Mouse (Mus musculus): ENCODE measurements at regions not wholly inside any gene's neighbourhood (a gene's known extent, or its start where the extent isn't known, plus 50 kb on each side); places are given as distances from the start of the nearest gene placed in this dataset.

GRCm38 (mm10) chr13:102352073-102352854 is 341.1 kb upstream of the Cd180 start:
- no peak for DNase-seq (ENCODE audit: low read depth, low spot score)

DNA sequence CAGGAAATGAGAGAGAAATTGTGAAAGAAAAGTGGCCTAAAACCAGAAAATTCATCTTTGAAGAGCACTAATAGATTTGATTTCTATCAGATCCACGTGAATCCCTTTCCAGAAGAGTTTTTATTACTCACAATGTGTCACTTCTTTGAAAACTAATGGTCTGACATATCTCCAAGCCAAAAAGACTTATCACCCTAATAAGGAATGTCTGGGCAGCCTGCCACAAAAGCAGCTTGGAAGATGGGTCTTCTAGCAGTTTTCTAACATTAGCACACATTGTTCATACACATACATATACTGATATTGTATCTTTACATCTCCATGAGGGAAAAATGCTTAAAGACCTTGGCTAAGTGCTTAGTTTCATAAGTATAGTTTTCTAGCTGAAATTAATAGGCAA is 337.8 kb upstream of the Cd180 start:
- DNase-seq (ENCODE audit: low read depth, low spot score): peak; percentile 38

GRCm38 (mm10) chr13:102372451-102373082 is 320.8 kb upstream of the Cd180 start:
- DNase-seq (ENCODE audit: low read depth, low spot score): peak; percentile 52

- DNase-seq (ENCODE audit: low read depth, low spot score): no peak
Observed at GRCm38 (mm10) chr13:102380667-102381066, 312.7 kb upstream of the Cd180 start.

- DNase-seq (ENCODE audit: low read depth, low spot score): no peak
Observed at GRCm38 (mm10) chr13:102391911-102392310, 301.4 kb upstream of the Cd180 start.

DNA sequence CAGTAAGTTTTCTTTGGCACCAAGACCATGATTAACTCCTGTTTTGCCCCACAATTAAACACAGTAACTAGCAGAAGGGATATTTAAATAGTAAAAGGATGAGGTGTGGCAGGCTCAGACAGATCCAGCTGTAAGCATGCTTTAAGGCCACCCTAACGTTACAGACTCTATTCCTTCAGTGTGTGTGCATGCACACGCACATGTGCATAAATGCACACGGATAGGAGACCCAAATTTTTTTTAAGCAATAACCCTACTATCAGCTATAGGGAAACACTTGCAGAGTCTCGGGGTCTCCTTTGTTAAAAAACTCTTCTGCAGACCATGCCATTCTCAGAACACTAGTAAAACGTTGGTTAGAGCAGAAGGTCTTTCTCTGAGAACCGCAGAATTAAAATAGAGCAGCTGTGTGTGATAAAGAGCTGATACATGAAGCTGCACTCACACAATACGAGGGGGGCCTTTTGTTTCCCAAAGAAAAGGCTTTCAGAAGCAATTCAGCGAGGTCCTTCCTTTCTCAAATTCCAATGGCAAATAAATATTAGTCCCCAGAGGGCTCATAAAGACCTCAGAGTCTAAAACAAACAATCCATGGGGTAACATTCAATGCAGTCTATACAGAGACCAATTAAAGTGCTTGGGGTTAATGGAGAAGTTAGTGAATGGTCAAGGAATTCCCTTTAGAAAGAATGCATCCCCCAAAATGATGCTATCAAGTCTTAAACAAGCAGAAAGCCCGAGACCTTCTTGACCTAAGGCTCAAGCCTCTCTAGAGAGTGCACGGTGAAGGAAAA is 300.3 kb upstream of the Cd180 start:
- DNase-seq (ENCODE audit: low read depth, low spot score): no peak

- no peak for DNase-seq (ENCODE audit: low read depth, low spot score)
Observed at GRCm38 (mm10) chr13:102393662-102393970, 299.7 kb upstream of the Cd180 start.

GRCm38 (mm10) chr13:102394057-102394456 is 299.3 kb upstream of the Cd180 start:
- DNase-seq (ENCODE audit: low read depth, low spot score): no peak

- no peak for DNase-seq (ENCODE audit: low read depth, low spot score)
Observed at GRCm38 (mm10) chr13:102397411-102397810, 295.9 kb upstream of the Cd180 start.

DNA sequence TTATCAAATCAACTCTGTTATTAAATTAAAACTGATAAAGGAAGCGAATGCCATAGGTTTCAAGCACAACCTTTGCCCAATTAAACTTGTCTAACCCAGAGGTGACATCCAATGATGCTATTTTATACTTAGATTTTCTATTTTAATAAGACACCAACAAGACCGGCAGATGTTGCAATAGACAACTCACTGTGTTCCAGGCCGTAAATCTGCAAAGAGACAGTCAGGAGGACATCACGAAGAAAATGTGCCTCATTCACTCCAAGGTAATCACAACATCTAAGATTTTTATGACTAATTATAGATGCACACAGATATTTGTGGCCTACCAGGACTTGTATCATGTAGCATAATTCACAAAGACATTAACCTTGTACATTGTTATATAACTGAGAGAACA is 281.5 kb upstream of the Cd180 start:
- no peak for DNase-seq (ENCODE audit: low read depth, low spot score)

DNA sequence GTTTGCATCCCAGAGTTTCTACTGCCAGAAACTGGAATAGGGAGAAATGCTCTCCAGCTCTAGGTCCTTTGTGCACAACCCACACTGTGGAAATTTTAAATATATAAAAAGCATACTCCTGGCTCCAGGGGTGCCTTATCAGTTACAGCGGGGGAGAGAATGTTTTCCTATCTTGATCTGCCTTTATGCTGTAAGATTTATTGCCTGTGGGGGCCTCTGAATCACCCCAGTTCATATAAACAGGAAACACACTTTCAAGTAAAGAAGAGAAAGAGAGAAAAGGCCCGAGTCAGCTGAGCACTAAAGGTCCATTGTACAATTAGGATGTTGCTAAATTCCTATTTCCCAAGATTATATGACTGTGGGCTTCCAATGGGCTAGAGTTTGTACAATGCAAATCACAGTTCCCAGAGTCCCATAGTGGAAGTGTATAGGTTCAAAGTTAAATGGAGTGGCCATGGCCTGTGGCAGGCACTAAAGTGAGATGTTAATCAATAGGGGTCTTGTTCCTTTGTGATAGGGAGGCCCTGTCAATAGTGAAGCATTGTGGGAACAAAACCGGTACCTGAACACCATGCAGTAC is 258.9 kb upstream of the Cd180 start:
- DNase-seq (ENCODE audit: low read depth, low spot score): no peak

- DNase-seq (ENCODE audit: low read depth, low spot score): no peak
Observed at GRCm38 (mm10) chr13:102442676-102443075, 250.7 kb upstream of the Cd180 start.

DNA sequence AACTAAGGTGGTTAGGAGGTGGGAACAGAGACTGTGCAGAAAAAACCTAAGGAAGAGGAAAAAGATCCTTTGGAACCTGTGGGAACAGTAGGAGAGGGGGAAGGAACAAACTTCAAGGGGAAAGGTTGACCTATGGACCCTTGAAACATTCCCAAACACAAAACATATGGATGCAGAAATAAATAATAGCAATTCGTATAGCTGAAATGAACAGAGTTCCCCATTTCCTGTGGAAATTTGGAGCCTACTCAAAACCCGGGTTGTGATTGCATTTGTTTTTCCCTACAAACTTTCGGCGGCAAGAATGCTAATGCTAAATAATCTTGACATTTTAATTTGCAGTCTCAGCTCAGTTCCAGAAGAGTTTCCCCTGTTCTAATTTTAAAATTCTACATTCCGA is 246.0 kb upstream of the Cd180 start:
- peak; percentile 4 for DNase-seq (ENCODE audit: low read depth, low spot score)

DNA sequence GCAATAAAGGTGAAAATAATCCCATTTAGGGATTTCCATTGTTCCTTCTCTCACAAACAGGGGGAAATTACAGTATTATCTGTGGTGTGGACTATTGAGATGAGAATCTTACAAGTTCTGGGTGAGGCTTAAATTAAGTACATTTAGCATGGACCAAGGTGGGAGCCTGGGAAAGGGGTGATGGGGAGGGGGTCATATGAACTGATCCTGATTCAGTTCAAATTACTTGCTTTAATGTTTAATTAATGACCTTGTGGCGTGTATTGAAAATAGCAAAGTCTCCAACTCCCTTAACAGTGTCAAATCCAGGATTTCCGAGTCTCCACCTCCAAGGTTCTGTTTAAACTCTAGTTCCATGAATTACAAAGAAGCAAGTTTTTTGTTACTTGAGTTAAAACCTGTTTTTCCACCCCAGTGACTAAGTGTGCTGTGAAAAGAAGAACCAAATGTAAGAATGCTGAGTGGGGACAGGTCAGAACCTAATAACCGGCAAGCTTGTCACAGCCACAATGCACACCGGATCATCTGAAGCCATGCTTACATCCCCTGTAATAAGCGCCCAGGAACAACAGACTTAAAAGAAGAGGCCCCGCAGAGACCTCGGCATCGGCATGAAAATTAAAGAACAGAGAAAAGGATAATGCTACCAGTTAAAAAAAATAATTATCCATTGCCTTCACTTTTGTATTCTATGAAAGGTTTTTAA is 243.8 kb upstream of the Cd180 start:
- DNase-seq (ENCODE audit: low read depth, low spot score): no peak

- no peak for DNase-seq (ENCODE audit: low read depth, low spot score)
Observed at GRCm38 (mm10) chr13:102451176-102451575, 242.2 kb upstream of the Cd180 start.

GRCm38 (mm10) chr13:102458711-102459110 is 234.6 kb upstream of the Cd180 start:
- DNase-seq (ENCODE audit: low read depth, low spot score): no peak

DNA sequence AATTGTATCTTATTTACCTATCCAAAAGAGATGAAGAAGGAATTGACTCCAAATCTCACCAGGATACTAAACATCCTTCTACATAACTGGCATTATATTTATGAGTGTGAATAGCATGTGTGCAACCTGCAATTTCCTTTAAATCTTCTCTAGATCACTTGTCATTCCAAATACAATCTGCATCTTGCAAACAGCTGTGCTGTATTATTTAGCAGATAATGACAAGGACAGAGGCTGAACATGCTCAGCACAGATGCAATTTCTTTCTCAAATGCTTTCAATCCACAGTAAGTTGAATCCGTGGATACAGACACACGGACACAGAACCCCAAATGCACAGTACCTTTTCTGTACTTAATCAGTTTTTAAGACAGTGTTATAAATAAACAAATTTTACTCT is 229.4 kb upstream of the Cd180 start:
- DNase-seq (ENCODE audit: low read depth, low spot score): no peak

GRCm38 (mm10) chr13:102481906-102482305 is 211.5 kb upstream of the Cd180 start:
- DNase-seq (ENCODE audit: low read depth, low spot score): no peak

GRCm38 (mm10) chr13:102482451-102482850 is 210.9 kb upstream of the Cd180 start:
- no peak for DNase-seq (ENCODE audit: low read depth, low spot score)

DNA sequence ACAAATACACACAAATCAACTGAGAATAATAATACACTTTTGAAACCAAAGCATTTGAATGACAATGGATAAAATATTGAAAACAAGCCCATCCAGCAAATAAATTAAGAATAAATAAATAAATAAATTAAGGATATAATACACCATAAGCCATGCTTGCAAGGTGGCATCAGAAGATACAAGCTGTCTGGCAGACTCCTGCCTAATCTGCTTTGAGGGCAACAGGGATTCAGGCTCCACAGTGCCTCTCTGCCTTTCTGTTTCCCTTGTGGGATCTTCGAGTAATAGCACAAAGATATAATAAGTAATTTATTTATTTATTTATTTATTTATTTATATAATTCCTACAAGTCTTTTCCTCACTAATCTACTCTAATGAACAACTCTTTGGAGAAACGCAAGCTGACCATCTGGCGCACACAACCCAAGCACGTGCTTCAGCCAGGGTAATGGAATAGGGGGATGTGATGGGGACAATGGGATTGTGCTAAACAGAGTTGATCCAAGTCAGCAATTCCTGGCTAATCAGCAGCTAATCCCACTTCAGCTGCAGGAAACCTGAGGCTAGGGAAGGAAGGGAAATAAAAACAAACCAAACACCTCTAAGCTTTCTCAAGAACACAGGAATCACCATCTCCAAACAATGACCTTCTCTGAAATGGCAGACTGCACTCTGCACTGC is 205.8 kb upstream of the Cd180 start:
- DNase-seq (ENCODE audit: low read depth, low spot score): no peak

- no peak for DNase-seq (ENCODE audit: low read depth, low spot score)
Observed at GRCm38 (mm10) chr13:102491370-102491769, 202.0 kb upstream of the Cd180 start.

All from brain, adult 2 months (tissue).